Mouse (Mus musculus) heart, postnatal 0 days (tissue): ENCODE data around the gene Kansl1.

Experiments
- CTCF ChIP-seq: IDR thresholded peaks from 2 replicates; pipeline ENCODE4 v1.5.1; 2016; ENCODE audit warnings: antibody characterized with exemption, control low read depth, low read depth
- EP300 ChIP-seq: IDR thresholded peaks from 2 replicates; pipeline ENCODE4 v1.6.1; 2016; ENCODE audit warnings: antibody characterized with exemption, low read depth

DNA sequence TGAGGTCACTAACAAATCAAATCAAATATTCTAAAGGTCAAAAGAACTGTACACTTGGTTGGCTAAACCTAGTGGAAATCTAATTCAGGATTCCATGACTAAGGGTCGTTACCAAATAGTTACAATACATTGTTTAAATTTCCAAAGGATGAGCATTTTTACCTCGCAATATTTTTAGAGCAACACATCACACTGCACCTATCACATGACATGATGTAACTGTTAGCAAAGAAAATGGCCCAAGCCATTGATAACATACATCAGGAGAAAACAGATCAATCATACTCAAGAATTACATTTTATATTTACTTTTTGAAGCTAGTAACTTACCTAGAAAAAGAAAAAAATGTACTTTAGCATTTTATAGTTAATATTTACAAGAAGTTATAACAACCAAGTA, 29.0 kb downstream of the Kansl1 start:
- TF ChIP-seq CTCF (no peak), EP300 (no peak)
